Mouse (Mus musculus) limb, embryonic 14.5 days (tissue): ENCODE data around the gene Mettl3. TPM values are rescaled to one million over a fixed set of nuclear protein-coding genes. Genes with fewer than 3 reads are reported as not detected.
A peak's percentile ranks its signal among the peaks of the same experiment; 100 is the strongest.

Experiments used
- ATAC-seq: fragments of 200-750 bp; cut with Nextera tagmentation; 2 replicates; pipeline ENCODE4 v1.8.0; 2017; ENCODE audit warnings: low read depth, moderate number of reproducible peaks, moderate TSS enrichment; ENCODE audit not compliant: low FRiP score
- DNase-seq: peaks from one replicate; pipeline ENCODE4 v3.0.0-alpha.2; 2015; ENCODE audit warnings: low spot score
- H3K27ac ChIP-seq: fragments of 300-500 bp; sonication (generic); replicated peaks from 2 replicates; pipeline ENCODE4 v1.5.1; 2014; ENCODE audit warnings: low read depth, mild to moderate bottlenecking, low read length, moderate library complexity, mixed read lengths
- H3K27me3 ChIP-seq: fragments of 300-500 bp; sonication (generic); 2 replicates; pipeline ENCODE4 v1.6.1; 2014; ENCODE audit warnings: low read length, mixed read lengths; ENCODE audit not compliant: control insufficient read depth, insufficient read depth
- H3K36me3 ChIP-seq: fragments of 300-500 bp; sonication (generic); 2 replicates; pipeline ENCODE4 v1.6.1; 2014; ENCODE audit warnings: mild to moderate bottlenecking, low read length, moderate library complexity, mixed read lengths; ENCODE audit not compliant: control insufficient read depth, insufficient read depth
- H3K4me1 ChIP-seq: fragments of 300-500 bp; sonication (generic); 2 replicates; pipeline ENCODE4 v1.6.1; 2014; ENCODE audit warnings: antibody characterized with exemption, low read length, mixed read lengths; ENCODE audit not compliant: control insufficient read depth, insufficient read depth
- H3K4me2 ChIP-seq: fragments of 300-500 bp; sonication (generic); replicated peaks from 2 replicates; pipeline ENCODE4 v1.6.1; 2014; ENCODE audit warnings: low read depth, mild to moderate bottlenecking, low read length, moderate library complexity; ENCODE audit not compliant: severe bottlenecking
- H3K4me3 ChIP-seq: fragments of 300-500 bp; sonication (generic); replicated peaks from 2 replicates; pipeline ENCODE4 v1.5.1; 2014; ENCODE audit warnings: low read length
- H3K9ac ChIP-seq: fragments of 300-500 bp; sonication (generic); 2 replicates; pipeline ENCODE4 v1.6.1; 2014; ENCODE audit warnings: mild to moderate bottlenecking, low read depth, low read length, moderate library complexity; ENCODE audit not compliant: severe bottlenecking
- H3K9me3 ChIP-seq: fragments of 300-500 bp; sonication (generic); 2 replicates; pipeline ENCODE4 v1.6.1; 2016; ENCODE audit warnings: low read length; ENCODE audit not compliant: control insufficient read depth
- POLR2A ChIP-seq: fragments of 200-500 bp; IDR thresholded peaks from 2 replicates; pipeline ENCODE4 v1.8.0; 2012; ENCODE audit warnings: inconsistent platforms, mild to moderate bottlenecking, moderate library complexity, borderline replicate concordance; ENCODE audit not compliant: insufficient read depth, insufficient read length; ENCODE audit errors: extremely low read depth
- WGBS: fragments of 180-500 bp; shearing (Covaris S2); extraction: QIAGEN DNeasy Blood & Tissue Kit; methylation state at CpG from one replicate; pipeline ENCODE4 v1.1.7; 2014; 5-methylcytosine and 5-hydroxymethylcytosine counted together
- polyA plus RNA-seq, 2 experiments: library from polyadenylated mRNA; depleted of rRNA in 1 of 2; stranded (reverse) in 1 of 2; unstranded in 1 of 2; fragments of >200 nt; fragmentation: Nextera tagmentation in 1 of 2; extraction: Ambion mirVana in 1 of 2; gene quantifications; 2 replicates each; pipeline versions ENCODE4 v1.2.1 to v1.2.3; 2012 to 2014

Gene Mettl3
- polyA plus RNA-seq, 2 experiments: 36.7 to 41.9 TPM

- H3K4me2 ChIP-seq: peak within 1 kb of the TSS; percentile 68
- peak within 1 kb of the TSS; percentile 40 for H3K4me3 ChIP-seq
- no peaks in the 10 kb centered on the region for H3K4me1 ChIP-seq
- no peak within 1 kb of the TSS for H3K27ac ChIP-seq
- H3K9ac ChIP-seq: peak within 1 kb of the TSS; percentile 44
- no peaks in the 10 kb centered on the region for H3K36me3 ChIP-seq
- DNase-seq (no peak), ATAC-seq (peak; percentile 47; the same call in 1 of the 2 replicates)
- H3K9me3 ChIP-seq: no peaks in the 10 kb centered on the region
- peaks cover 31% of the 10 kb centered on the region for H3K27me3 ChIP-seq
- 1% methylated on average over 26 of the region's 26 CpGs for WGBS
- TF ChIP-seq POLR2A: no peak
These were observed 23.2 kb upstream of the Mettl3 start, which contains the start of gene Sall2 for GRCm38 (mm10) chr14:52327910-52328812. Sall2 (minus strand) TSS chr14:52328762.

GRCm38 (mm10) chr14:52327375-52327901, 22.5 kb upstream of the Mettl3 start:
- WGBS: 5% methylated on average over 14 of the region's 14 CpGs
- Histone ChIP-seq H3K27me3 (peaks cover 31% of the 10 kb centered on the region), H3K4me3 (peak overlapping the region; percentile 40), H3K4me2 (peak overlapping the region; percentile 68), H3K27ac (no peak overlapping the region), H3K4me1 (no peaks in the 10 kb centered on the region), H3K36me3 (no peaks in the 10 kb centered on the region), H3K9me3 (no peaks in the 10 kb centered on the region), H3K9ac (peak overlapping the region; percentile 44)
- DNase-seq (peak; percentile 4), ATAC-seq (peak; percentile 62)
- no peak for TF ChIP-seq POLR2A

- Histone ChIP-seq H3K4me2 (no peak overlapping the region), H3K9me3 (no peaks in the 10 kb centered on the region), H3K27me3 (peaks cover 31% of the 10 kb centered on the region), H3K9ac (no peak overlapping the region), H3K27ac (no peak overlapping the region), H3K4me1 (no peaks in the 10 kb centered on the region), H3K36me3 (no peaks in the 10 kb centered on the region), H3K4me3 (no peak overlapping the region)
- ATAC-seq (no peak), DNase-seq (peak; percentile 20)
- TF ChIP-seq POLR2A: no peak
- 9% methylated on average over 4 of the region's 4 CpGs for WGBS
These were observed 21.0 kb upstream of the Mettl3 start for GRCm38 (mm10) chr14:52325890-52326289.

- Histone ChIP-seq H3K4me1 (peaks cover 13% of the 10 kb centered on the region), H3K9ac (no peak overlapping the region), H3K36me3 (peaks cover 7% of the 10 kb centered on the region; the same call in 1 of the 2 replicates), H3K27me3 (no peaks in the 10 kb centered on the region), H3K4me3 (no peak overlapping the region), H3K9me3 (no peaks in the 10 kb centered on the region), H3K27ac (no peak overlapping the region), H3K4me2 (no peak overlapping the region)
- no peak for TF ChIP-seq POLR2A
- ATAC-seq (no peak), DNase-seq (no peak)
- 66% methylated on average over 6 of the region's 6 CpGs for WGBS
These were observed 14.4 kb upstream of the Mettl3 start for GRCm38 (mm10) chr14:52319361-52319760.

- DNase-seq (peak; percentile 25), ATAC-seq (peak; percentile 64)
- no peak for TF ChIP-seq POLR2A
- H3K27me3 ChIP-seq: no peaks in the 10 kb centered on the region
- peak overlapping the region; percentile 88 for H3K27ac ChIP-seq
- peaks cover 34% of the 10 kb centered on the region for H3K36me3 ChIP-seq
- peaks cover 13% of the 10 kb centered on the region for H3K4me1 ChIP-seq
- H3K4me2 ChIP-seq: peak overlapping the region; percentile 77
- 13% methylated on average over 16 of the region's 16 CpGs for WGBS
- H3K9ac ChIP-seq: peak overlapping the region; percentile 92
- no peaks in the 10 kb centered on the region for H3K9me3 ChIP-seq
- H3K4me3 ChIP-seq: peak overlapping the region; percentile 86
These were observed 11.7 kb upstream of the Mettl3 start for GRCm38 (mm10) chr14:52316441-52317225.
